Mouse (Mus musculus) macrophage (primary cell): ENCODE measurements around the gene Myo9a. TPM values are rescaled to one million over a fixed set of nuclear protein-coding genes. Genes with fewer than 3 reads are reported as not detected.

Experiments used
- H3K27ac ChIP-seq: fragments of 350-480 bp; formaldehyde crosslinking; 2 replicates; pipeline ENCODE4 v1.9.0; 2021
- H3K36me3 ChIP-seq: fragments of 350-480 bp; formaldehyde crosslinking; 2 replicates; pipeline ENCODE4 v1.9.0; 2021; ENCODE audit errors: inconsistent target
- H3K4me3 ChIP-seq: fragments of 350-480 bp; formaldehyde crosslinking; 2 replicates; pipeline ENCODE4 v1.9.0; 2021; ENCODE audit errors: inconsistent target
- H3K79me2 ChIP-seq: fragments of 350-480 bp; formaldehyde crosslinking; 2 replicates; pipeline ENCODE4 v1.9.0; 2021; ENCODE audit errors: inconsistent target
- WGBS: methylation state at CpG from one replicate; pipeline ENCODE4 v1.1.7; 2026; ENCODE audit warnings: inconsistent platforms; ENCODE audit not compliant: missing documents; 5-methylcytosine and 5-hydroxymethylcytosine counted together
- polyA plus RNA-seq: library from polyadenylated mRNA; stranded (reverse); fragments of 250-400 nt; gene quantifications from 3 replicates; pipeline ENCODE4 v1.2.4, GENCODE M21; 2018; ENCODE audit warnings: inconsistent platforms
- total RNA-seq, 78 experiments: library from RNA; depleted of rRNA; stranded (reverse); fragments of 250-400 nt; gene quantifications; 1 replicate in 9 of 78; 2 replicates in 24 of 78; 3 replicates in 43 of 78; 4 replicates in 2 of 78; pipeline ENCODE4 v1.2.4; 2018; ENCODE audit warnings: inconsistent platforms in 56 of 78

The Myo9a gene
- total RNA-seq (2018; cell fraction: chromatin; rRNA removed): 100 to 1,000 TPM in 21 of 26 experiments, 10 to 100 TPM in 5; 70.1 to 272 (median 186) TPM
- total RNA-seq (2018; cell fraction: cytosol; rRNA removed): 10 to 100 TPM; 11.3 to 30.6 (median 20.5) TPM
- 100 to 1,000 TPM in 4 of 26 experiments, 10 to 100 TPM in 22; 34.8 to 120 (median 67.4) TPM for total RNA-seq (2018; cell fraction: nucleus; rRNA removed)
- polyA plus RNA-seq: 9.8 to 24.4 TPM (median 10.2 TPM) in 3 replicates

DNA sequence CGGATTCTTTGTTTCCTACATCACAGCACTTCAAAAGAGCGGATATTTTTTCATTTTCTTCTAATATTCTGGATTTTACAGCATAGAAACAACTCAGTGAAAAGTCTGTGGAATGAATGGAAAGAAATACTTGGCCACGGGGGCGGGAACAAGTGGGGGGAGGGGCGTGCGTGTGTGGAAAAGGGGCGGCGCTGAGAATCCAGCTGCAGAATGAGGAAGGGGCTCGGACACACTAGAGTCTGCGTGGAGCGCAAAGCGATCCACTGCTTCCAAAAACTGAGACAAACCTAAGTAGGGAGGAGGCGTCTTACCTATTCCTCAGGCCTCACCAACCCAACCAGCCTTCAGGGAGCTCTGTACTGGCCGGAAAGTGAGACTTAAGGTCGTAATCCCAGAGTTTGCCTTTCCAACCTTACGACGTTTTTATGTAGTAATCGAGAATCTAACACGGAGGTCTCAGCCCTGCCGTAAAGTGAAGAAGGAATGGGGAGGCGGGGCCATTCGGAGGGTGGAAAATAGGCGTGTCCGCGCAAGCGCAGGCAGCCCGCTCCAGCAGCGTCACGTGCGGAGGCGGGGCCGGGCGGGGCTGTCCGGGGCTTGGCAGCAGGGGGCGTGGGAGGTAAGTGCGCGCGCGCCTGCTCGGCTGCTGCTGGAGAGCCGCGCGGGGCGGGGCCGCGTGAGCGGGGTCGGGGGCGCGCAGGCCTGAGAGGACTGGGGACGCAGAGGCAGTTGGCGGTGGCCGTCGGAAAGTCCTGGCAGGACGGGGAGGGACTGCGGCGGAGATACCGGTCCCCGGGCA lies at the start of gene Myo9a, which contains the start of gene Senp8:
TSS of gene Myo9a (plus strand) at position 630 of the 799 bp plus-strand sequence.
TSS of gene Senp8 (minus strand) at position 444 of the 799 bp plus-strand sequence.
- Histone ChIP-seq H3K36me3 (no peaks in the 10 kb centered on the region), H3K27ac (peak within 1 kb of the TSS; percentile 83), H3K4me3 (peak within 1 kb of the TSS; percentile 88), H3K79me2 (peaks cover 32% of the 10 kb centered on the region)
- under 1% methylated on average over 58 of the region's 59 CpGs for WGBS

DNA sequence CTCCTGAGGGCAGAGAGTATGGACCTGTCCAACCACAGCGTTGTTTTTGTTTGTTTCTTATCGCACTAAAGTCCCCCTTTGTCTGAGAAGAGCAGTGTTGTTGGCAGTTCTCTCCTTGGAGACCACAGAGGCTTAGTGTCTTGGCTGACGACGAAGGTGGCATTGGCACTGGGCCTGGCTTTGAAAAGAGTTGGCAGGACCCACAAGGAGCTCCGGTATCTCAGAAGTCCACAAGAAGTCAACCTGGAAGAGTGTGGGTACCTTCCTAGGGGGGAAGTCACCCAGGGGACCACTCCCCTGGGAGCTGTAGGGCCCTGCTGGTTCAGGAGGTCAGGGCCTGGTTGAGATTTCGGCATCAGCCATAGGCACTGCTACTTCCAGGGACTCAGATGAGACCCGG lies 49.6 kb upstream of the Myo9a start:
- WGBS: 86% methylated on average over 7 of the region's 7 CpGs
- no peaks in the 10 kb centered on the region for H3K79me2 ChIP-seq
- no peaks in the 10 kb centered on the region for H3K36me3 ChIP-seq
- no peak overlapping the region for H3K27ac ChIP-seq
- H3K4me3 ChIP-seq: no peak overlapping the region

DNA sequence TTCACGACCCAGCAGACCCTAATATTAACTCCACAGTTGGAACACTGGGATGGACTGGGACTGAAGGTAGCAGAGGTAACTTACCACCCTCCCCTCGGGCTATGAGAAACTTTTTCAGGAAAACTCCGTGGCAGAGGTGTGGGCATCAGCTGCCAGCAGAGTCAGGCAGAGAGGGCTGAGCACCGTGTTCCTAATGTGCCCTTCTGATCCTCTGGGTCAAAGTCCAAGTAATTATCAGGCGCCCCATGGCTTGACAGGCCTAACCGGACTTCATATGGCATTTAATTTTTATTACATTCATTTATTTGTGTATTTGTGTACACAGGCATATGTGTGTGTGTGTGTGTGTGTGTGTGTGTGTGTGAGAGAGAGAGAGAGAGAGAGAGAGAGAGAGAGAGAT lies 47.6 kb upstream of the Myo9a start:
- no peak overlapping the region for H3K4me3 ChIP-seq
- WGBS: 93% methylated on average over 6 of the region's 6 CpGs
- no peak overlapping the region for H3K27ac ChIP-seq
- no peaks in the 10 kb centered on the region for H3K79me2 ChIP-seq
- H3K36me3 ChIP-seq: no peaks in the 10 kb centered on the region

DNA sequence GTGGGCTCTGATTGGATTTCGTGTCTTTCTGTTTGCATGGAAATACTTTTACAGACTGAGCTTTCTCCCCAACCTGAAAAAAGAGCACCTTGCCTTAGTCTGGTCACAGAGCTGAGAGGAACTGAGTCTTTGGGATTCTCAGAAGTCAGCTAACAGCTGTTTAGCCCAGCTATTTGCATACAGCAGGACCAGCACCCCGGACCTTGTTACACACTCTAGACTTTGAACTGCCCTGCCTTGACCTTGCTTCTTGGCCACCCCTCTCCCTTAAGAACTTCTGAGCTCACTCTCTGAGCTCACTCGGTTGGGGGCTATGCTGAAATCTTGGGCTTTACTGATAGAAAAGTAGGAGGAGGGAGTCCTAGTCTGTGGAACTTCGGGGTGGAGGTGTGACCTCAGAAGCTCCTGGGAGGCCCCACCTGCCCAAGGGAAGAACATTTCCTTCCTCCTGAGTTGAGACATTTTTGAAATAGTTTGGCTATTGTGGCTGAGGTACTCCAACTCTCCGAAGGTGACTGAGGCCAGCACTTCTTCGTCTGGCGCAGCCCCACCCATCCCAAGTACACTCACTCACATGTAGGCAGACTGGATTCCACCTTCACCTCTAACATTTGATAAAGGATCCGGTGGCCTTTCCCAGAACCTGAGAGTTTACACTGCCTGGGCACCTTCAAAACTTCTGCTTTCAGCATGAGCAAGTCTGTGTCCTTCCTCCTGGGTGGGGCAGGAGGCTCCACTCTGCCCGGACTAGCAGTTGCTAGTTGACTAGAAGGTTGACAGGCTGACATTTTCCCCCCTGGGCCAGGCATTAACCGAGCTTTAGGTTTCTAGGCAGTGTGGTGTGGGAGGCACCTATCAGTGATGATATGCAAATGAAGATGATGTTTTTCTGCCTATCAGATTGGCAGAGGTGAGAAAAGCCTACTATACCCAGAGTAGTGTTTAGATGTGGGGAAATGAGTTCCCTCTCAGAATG lies 43.6 kb upstream of the Myo9a start:
- Histone ChIP-seq H3K4me3 (no peak overlapping the region), H3K36me3 (no peaks in the 10 kb centered on the region), H3K27ac (no peak overlapping the region), H3K79me2 (no peaks in the 10 kb centered on the region)
- 60% methylated on average over 10 of the region's 10 CpGs for WGBS

DNA sequence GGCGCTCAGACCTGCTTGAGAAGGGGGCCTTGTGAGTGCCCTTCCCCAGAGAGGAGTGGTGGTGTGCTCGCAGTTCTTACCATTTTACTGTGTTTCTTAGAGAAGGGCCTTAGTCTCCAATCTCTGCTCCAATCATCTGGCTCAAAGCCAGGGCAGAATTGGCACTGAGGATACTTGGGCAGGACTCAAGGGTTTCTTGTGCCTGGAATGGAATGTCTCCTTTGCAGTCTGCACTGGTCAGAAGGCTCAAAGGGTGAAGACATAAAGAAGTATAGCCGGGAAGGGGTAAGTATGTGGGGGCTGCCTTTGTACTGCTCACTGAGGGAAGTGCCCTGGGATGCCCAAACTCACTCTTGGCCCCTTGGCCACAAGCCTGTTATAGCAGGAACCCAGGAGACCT lies 41.5 kb upstream of the Myo9a start:
- H3K36me3 ChIP-seq: no peaks in the 10 kb centered on the region
- no peak overlapping the region for H3K27ac ChIP-seq
- 100% methylated on average over 3 of the region's 3 CpGs for WGBS
- no peak overlapping the region for H3K4me3 ChIP-seq
- H3K79me2 ChIP-seq: no peaks in the 10 kb centered on the region

DNA sequence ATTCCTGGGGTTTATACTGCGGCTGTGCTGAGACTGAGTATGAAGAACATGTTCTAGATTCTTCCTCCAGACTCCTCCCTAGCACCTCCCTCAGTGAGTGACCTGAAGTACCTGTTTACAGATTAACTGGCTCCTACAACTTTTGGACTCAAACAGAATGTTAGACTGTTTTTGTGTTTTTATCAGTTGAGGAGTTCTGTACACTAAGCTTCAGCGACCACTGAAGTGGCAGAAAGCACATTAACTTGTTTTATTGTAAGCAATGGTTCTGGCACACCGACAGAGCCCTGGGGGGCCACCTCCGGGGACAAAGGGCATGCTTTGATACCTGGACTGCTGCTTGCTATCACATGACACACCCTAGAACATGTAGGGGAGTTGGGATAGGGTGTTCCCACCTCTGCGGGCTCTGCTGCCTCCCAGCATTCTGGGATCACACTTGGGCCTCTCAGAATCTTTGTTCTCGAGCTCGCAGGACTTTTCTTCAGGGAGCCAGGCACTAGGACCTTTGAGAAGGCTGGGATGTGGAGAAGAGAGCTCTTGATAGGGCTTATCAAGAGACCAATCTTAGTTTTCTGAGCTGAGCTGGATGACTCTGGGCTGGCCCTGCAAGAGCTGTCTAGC lies 34.3 kb upstream of the Myo9a start:
- Histone ChIP-seq H3K36me3 (no peaks in the 10 kb centered on the region), H3K27ac (no peak overlapping the region), H3K79me2 (no peaks in the 10 kb centered on the region), H3K4me3 (no peak overlapping the region)
- 84% methylated on average over 7 of the region's 7 CpGs for WGBS

DNA sequence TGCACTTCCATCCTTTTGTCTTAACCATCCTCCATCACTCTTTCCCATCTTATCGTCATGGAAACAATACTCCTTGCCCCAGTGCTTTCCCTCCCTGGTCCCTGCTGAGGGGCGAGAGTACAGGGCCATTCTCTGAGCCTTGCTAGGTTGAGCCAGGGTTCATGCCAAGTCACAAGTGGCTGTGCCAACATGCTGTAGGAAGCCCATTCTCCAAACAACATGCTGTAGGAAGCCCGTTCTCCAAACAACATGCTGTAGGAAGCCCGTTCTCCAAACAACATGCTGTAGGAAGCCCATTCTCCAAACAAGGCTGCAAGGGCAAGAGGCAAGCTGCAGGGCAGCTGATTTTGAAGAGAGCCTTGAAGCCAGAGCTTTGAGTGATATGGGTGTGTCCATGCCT lies 32.5 kb upstream of the Myo9a start:
- H3K4me3 ChIP-seq: no peak overlapping the region
- no peak overlapping the region for H3K27ac ChIP-seq
- WGBS: 96% methylated on average over 4 of the region's 4 CpGs

DNA sequence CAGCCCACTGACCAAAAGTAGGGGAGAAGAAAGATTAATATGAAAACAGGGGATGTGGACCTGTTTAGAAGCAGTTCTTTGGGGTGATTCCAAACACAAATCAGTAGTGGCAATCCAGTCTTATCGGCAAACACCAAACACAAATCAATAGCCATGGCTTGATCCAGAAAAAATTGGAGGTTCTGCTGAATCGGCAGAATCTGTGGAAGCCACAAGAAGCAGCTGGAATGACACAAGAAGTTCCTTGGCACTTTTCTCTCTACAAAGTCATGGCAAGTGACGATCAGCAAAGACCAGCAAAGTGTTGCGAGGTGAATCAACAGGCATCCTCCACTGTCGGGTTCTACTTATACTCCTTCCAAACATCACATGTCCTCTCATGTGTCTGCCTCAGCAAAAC lies 29.6 kb upstream of the Myo9a start:
- no peak overlapping the region for H3K27ac ChIP-seq
- WGBS: 91% methylated on average over 5 of the region's 5 CpGs
- H3K79me2 ChIP-seq: no peaks in the 10 kb centered on the region
- no peaks in the 10 kb centered on the region for H3K36me3 ChIP-seq
- no peak overlapping the region for H3K4me3 ChIP-seq

More for the DNA sequence above, 32.5 kb upstream of the Myo9a start:
- Histone ChIP-seq H3K79me2 (no peaks in the 10 kb centered on the region), H3K36me3 (no peaks in the 10 kb centered on the region)

DNA sequence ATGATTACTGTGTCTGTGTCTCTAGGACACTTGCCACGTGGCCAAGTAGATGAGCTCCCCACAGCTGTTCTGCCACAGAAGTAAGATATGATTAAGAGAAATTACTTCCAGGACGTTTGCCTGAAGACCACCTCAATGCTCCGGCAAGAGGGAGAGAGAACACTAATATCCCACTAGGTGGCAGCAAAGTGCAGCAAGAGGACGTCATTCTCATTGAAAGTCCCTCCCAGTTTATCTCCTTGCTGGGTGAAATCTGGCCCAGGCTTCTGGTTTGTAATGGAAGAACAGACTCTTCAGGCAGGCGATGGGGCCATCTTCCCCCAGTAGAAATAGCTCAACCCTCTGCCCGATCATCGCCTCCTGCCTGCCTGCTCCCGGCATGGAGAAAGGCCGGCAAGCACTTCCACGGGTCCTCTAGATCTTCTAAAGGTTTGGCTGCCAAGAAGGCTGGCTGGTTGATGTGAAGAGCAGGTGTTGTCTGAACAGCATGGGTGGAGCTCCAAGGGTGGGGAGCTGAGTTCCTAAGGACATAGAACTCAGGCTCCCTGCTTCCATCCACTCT lies 27.5 kb upstream of the Myo9a start:
- WGBS: 28% methylated on average over 10 of the region's 10 CpGs

DNA sequence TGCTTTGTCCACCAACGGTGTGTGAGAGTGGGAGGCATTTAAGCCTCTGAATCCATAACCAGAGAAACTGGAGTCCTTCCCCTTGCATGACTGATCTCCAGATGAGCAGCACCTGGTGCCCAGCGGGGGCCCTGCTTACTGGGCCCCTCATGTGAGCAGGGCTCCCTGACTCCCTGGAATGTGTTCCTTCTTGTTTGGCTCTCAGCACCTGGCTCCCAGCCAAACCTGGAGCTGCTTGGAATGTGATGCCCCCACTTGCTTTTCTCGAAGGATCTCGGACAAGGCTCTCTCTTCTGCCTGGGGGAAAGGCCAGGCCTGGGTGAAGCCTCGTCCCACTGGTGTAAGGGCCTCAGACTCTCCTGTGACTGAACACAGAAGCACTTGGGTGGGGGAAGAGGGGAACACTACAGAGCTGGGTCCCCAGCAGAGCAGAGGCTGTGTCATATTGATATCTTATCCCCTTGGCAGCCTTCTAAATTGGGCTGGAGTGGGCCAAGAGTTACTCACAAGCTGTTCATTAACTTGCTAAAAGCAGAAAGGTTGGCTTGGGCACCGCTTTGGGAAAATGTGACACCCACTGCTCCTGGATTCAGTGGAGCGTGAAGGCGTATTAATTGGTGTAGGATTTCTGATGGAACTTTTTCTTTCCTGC lies 26.8 kb upstream of the Myo9a start:
- Histone ChIP-seq H3K27ac (no peak overlapping the region), H3K79me2 (no peaks in the 10 kb centered on the region), H3K36me3 (no peaks in the 10 kb centered on the region), H3K4me3 (no peak overlapping the region)
- 88% methylated on average over 8 of the region's 8 CpGs for WGBS

More for the DNA sequence above, 27.5 kb upstream of the Myo9a start:
- no peak overlapping the region for H3K4me3 ChIP-seq
- H3K36me3 ChIP-seq: no peaks in the 10 kb centered on the region
- H3K27ac ChIP-seq: no peak overlapping the region
- H3K79me2 ChIP-seq: no peaks in the 10 kb centered on the region

DNA sequence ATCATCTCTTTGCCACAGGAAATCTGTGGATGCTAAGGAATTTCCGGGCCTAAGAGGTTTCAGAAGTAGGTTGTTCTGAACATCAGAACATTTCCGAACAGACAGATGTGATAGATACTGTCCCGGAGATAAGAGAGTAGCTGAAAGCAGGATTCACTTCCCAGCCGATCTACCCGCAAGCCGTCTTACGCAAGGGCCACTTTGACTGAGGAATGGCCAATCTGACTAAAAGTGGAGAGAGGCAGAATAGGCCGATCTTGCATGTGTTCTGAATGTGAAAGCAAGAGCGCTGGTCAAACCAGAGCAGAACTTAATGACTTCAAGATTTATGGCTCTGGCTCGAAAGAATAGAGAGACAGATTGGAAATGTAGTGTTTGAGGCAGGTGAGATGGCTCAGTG lies 25.2 kb upstream of the Myo9a start:
- H3K4me3 ChIP-seq: no peak overlapping the region
- no peaks in the 10 kb centered on the region for H3K36me3 ChIP-seq
- no peaks in the 10 kb centered on the region for H3K79me2 ChIP-seq
- WGBS: 69% methylated on average over 10 of the region's 10 CpGs
- H3K27ac ChIP-seq: no peak overlapping the region

DNA sequence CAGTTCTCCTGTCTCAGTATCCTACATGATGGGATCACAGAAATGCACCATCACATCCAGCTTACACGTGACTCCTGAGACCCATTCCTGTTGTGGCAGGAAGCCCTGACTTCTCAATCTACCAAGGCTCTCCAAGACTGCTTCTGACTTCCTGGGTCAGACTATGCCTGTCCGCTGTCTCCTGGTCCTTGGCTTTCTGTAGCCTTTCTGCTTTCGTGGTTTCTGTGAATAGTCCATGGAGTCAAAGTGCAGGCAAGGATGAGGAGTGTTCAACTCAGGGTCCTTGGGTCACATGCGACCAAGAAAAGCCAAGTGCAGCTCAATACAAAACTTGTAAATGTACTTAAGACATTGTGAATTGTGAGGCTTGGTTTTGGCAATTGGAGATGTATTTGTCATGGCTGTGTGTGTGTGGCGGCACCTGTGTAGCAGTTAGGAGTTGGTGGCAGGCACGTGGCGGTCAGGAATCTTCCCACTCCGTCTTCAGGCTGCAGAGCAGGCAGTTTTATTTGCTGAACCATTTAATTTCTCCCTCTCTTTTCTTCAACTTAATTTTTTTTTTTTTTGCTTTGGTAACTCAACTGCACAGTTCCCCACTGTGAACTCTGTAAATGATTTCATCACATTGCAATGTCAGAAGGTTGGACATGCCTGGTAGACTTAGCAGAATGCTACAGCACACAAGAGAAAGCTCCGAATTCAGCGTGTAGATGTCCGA lies 23.0 kb upstream of the Myo9a start:
- WGBS: 91% methylated on average over 10 of the region's 11 CpGs
- Histone ChIP-seq H3K4me3 (no peak overlapping the region), H3K27ac (no peak overlapping the region), H3K36me3 (no peaks in the 10 kb centered on the region), H3K79me2 (no peaks in the 10 kb centered on the region)

DNA sequence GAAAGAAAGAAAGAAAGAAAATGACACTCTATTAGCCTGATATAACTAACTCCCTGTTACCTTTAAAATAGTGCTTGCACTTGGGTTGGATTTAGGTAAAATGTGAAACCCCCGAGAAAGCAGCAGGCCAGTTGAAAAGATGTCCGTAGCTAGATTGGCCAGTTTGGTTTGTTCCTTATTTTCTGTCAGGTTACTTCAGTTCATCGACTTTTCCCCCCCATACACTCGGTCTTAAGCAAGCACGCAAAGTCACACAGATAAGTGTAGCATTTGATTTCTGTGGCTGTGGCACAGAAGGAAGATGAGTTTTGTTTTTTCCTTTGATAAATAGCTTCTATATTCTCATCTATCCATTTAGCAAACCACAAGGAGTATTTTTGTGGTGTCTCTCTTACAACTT lies 19.6 kb upstream of the Myo9a start:
- Histone ChIP-seq H3K4me3 (no peak overlapping the region), H3K27ac (no peak overlapping the region), H3K79me2 (no peaks in the 10 kb centered on the region), H3K36me3 (no peaks in the 10 kb centered on the region)
- WGBS: 79% methylated on average over 5 of the region's 5 CpGs
